Mouse (Mus musculus) brain, embryonic 14.5 days (tissue): ENCODE measurements around the gene Cd40.

Experiments
- CTCF ChIP-seq: fragments of 200-500 bp; IDR thresholded peaks from 2 replicates; pipeline ENCODE4 v1.5.1; 2012; ENCODE audit warnings: inconsistent platforms, mild to moderate bottlenecking, moderate library complexity, borderline replicate concordance; ENCODE audit not compliant: insufficient read depth, insufficient read length; ENCODE audit errors: extremely low read depth
- POLR2A ChIP-seq: fragments of 200-500 bp; IDR thresholded peaks from 2 replicates; pipeline ENCODE4 v1.6.1; 2012; ENCODE audit warnings: mild to moderate bottlenecking, inconsistent platforms, borderline replicate concordance; ENCODE audit not compliant: poor library complexity, insufficient read depth, insufficient read length, severe bottlenecking; ENCODE audit errors: extremely low read depth

DNA sequence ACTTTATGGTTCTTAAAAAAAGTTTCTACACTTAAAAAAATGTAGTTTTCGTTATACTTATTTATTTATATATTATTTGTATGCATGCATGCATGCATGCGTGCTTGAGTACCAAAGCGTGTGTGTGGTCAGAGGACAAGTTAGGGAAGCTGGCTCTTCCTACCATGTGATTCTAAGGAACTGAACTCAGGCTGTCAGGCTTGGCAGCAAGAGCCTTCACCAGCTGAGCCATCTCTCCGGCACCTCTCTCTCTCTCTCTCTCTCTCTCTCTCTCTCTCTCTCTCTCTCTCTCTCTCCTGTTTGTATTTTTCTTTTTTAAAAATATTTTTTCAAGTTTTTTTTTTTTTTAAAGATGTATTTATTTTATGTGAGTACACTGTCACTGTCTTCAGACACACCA lies 4.5 kb downstream of the Cd40 start:
- TF ChIP-seq POLR2A (no peak), CTCF (no peak)
